Mouse (Mus musculus): ENCODE measurements around the gene Pla2g2d.
"Not testable (repeated sequence)": the region's sequence is repeated elsewhere in the genome, so short reads cannot be mapped to it uniquely, and the experiment has no call there.

Pla2g2d gene

GRCm38 (mm10) chr4:138780300-138780699 is 4.8 kb downstream of the Pla2g2d start:
- DNase-seq (ENCODE audit: extremely low read depth, low read depth), result no peak

- DNase-seq (ENCODE audit: extremely low read depth, low read depth), result no peak
These were observed 6.6 kb downstream of the Pla2g2d start for GRCm38 (mm10) chr4:138782098-138782497.

- DNase-seq (ENCODE audit: extremely low read depth, low read depth), result no peak
These were observed 10.2 kb downstream of the Pla2g2d start for GRCm38 (mm10) chr4:138785721-138786120.

GRCm38 (mm10) chr4:138786141-138786540 is 10.6 kb downstream of the Pla2g2d start:
- no peak for DNase-seq (ENCODE audit: extremely low read depth, low read depth)

- DNase-seq (ENCODE audit: extremely low read depth, low read depth), result no peak
These were observed 12.8 kb downstream of the Pla2g2d start for GRCm38 (mm10) chr4:138788381-138788780.

GRCm38 (mm10) chr4:138791452-138791851 is 15.9 kb downstream of the Pla2g2d start:
- no peak for DNase-seq (ENCODE audit: extremely low read depth, low read depth)

GRCm38 (mm10) chr4:138792599-138792998 is 17.1 kb downstream of the Pla2g2d start:
- no peak for DNase-seq (ENCODE audit: extremely low read depth, low read depth)

GRCm38 (mm10) chr4:138793276-138793675 is 17.7 kb downstream of the Pla2g2d start:
- no peak for DNase-seq (ENCODE audit: extremely low read depth, low read depth)

- DNase-seq (ENCODE audit: extremely low read depth, low read depth), result no peak
These were observed 18.8 kb downstream of the Pla2g2d start for GRCm38 (mm10) chr4:138794344-138794743.

- DNase-seq (ENCODE audit: extremely low read depth, low read depth), result no peak
These were observed 21.1 kb downstream of the Pla2g2d start for GRCm38 (mm10) chr4:138796513-138797216.

- DNase-seq (ENCODE audit: extremely low read depth, low read depth), result no peak
These were observed 21.7 kb downstream of the Pla2g2d start for GRCm38 (mm10) chr4:138797217-138797570.

GRCm38 (mm10) chr4:138800134-138800744 is 24.7 kb downstream of the Pla2g2d start:
- DNase-seq (ENCODE audit: extremely low read depth, low read depth), result no peak

GRCm38 (mm10) chr4:138801631-138802030 is 26.1 kb downstream of the Pla2g2d start:
- DNase-seq (ENCODE audit: extremely low read depth, low read depth), result no peak

GRCm38 (mm10) chr4:138802917-138803316 is 27.4 kb downstream of the Pla2g2d start:
- DNase-seq (ENCODE audit: extremely low read depth, low read depth), result no peak

GRCm38 (mm10) chr4:138805248-138805647 is 29.7 kb downstream of the Pla2g2d start:
- DNase-seq (ENCODE audit: extremely low read depth, low read depth), result no peak

GRCm38 (mm10) chr4:138806160-138806559 is 30.6 kb downstream of the Pla2g2d start:
- DNase-seq (ENCODE audit: extremely low read depth, low read depth), result no peak

GRCm38 (mm10) chr4:138806920-138807541 is 31.5 kb downstream of the Pla2g2d start:
- DNase-seq (ENCODE audit: extremely low read depth, low read depth), result no peak

GRCm38 (mm10) chr4:138816166-138816565 is 40.6 kb downstream of the Pla2g2d start:
- no peak for DNase-seq (ENCODE audit: extremely low read depth, low read depth)

- no peak for DNase-seq (ENCODE audit: extremely low read depth, low read depth)
These were observed 42.2 kb downstream of the Pla2g2d start for GRCm38 (mm10) chr4:138817736-138818135.

GRCm38 (mm10) chr4:138819101-138819500 is 43.6 kb downstream of the Pla2g2d start:
- DNase-seq (ENCODE audit: extremely low read depth, low read depth), result no peak

GRCm38 (mm10) chr4:138821036-138821435 is 45.5 kb downstream of the Pla2g2d start:
- DNase-seq (ENCODE audit: extremely low read depth, low read depth), result no peak

GRCm38 (mm10) chr4:138824161-138824560 is 48.6 kb downstream of the Pla2g2d start:
- not testable (repeated sequence) for DNase-seq (ENCODE audit: extremely low read depth, low read depth)

- DNase-seq (ENCODE audit: extremely low read depth, low read depth), result no peak
These were observed 49.1 kb downstream of the Pla2g2d start for GRCm38 (mm10) chr4:138824660-138825059.

Data from MEL-GATA-1-ER (cell line).